Mouse (Mus musculus): ENCODE measurements around the gene Wnt1. TPM values are rescaled to one million over a fixed set of nuclear protein-coding genes. Genes with fewer than 3 reads are reported as not detected.

The Wnt1 gene
- polyA plus RNA-seq, 1 experiment from 2014 or later, result not detected

- no peaks in the 10 kb centered on the region for H3K36me3 ChIP-seq (ENCODE audit: control insufficient read depth, insufficient read depth, low read length)
- no peaks in the 10 kb centered on the region for H3K9me3 ChIP-seq (ENCODE audit: control insufficient read depth, low read length)
- 2% methylated on average over 36 of the region's 36 CpGs for WGBS
- H3K9ac ChIP-seq (ENCODE audit: low read length), result peak overlapping the region; percentile 59
- ATAC-seq (ENCODE audit: insufficient number of reproducible peaks, insufficient read depth, low FRiP score, low read depth), result no peak
- peaks cover 6 to 19% of the 10 kb centered on the region in 2 experiments; a peak in 3 of 4 replicates for H3K4me1 ChIP-seq (ENCODE audit: control insufficient read depth in 2 of 2, insufficient read depth in 2 of 2, low read length in 2 of 2)
- peak overlapping the region; percentile 74 for H3K4me2 ChIP-seq (ENCODE audit: low read length)
- peaks cover 68% of the 10 kb centered on the region for H3K27me3 ChIP-seq (ENCODE audit: control insufficient read depth, insufficient read depth, low read length)
- H3K4me3 ChIP-seq (ENCODE audit: control insufficient read depth in 1 of 2, insufficient read depth in 1 of 2, low read depth in 1 of 2, low read length in 2 of 2), result peak overlapping the region; percentile 38 to 43
- H3K27ac ChIP-seq (replicated peaks in 1 of 2; ENCODE audit: control insufficient read depth in 1 of 2, insufficient read depth in 1 of 2, low read depth in 2 of 2, low read length in 2 of 2), result no peak overlapping the region
Measured at GRCm38 (mm10) chr15:98772511-98773211, 17.0 kb upstream of the Wnt1 start.

GRCm38 (mm10) chr15:98774096-98774495 lies 15.6 kb upstream of the Wnt1 start:
- WGBS, result 19% methylated on average over 15 of the region's 15 CpGs
- no peak overlapping the region for H3K27ac ChIP-seq (replicated peaks in 1 of 2; ENCODE audit: control insufficient read depth in 1 of 2, insufficient read depth in 1 of 2, low read depth in 2 of 2, low read length in 2 of 2)
- no peak for ATAC-seq (ENCODE audit: insufficient number of reproducible peaks, insufficient read depth, low FRiP score, low read depth)
- no peak overlapping the region for H3K4me2 ChIP-seq (ENCODE audit: low read length)
- no peaks in the 10 kb centered on the region for H3K36me3 ChIP-seq (ENCODE audit: control insufficient read depth, insufficient read depth, low read length)
- no peaks in the 10 kb centered on the region for H3K9me3 ChIP-seq (ENCODE audit: control insufficient read depth, low read length)
- peaks cover 78% of the 10 kb centered on the region for H3K27me3 ChIP-seq (ENCODE audit: control insufficient read depth, insufficient read depth, low read length)
- H3K4me1 ChIP-seq (ENCODE audit: control insufficient read depth in 2 of 2, insufficient read depth in 2 of 2, low read length in 2 of 2), result peaks cover 9 to 34% of the 10 kb centered on the region in 2 experiments; a peak in 3 of 4 replicates
- no peak overlapping the region for H3K4me3 ChIP-seq (ENCODE audit: control insufficient read depth in 1 of 2, insufficient read depth in 1 of 2, low read depth in 1 of 2, low read length in 2 of 2)
- H3K9ac ChIP-seq (ENCODE audit: low read length), result no peak overlapping the region

- ATAC-seq (ENCODE audit: insufficient number of reproducible peaks, insufficient read depth, low FRiP score, low read depth), result no peak
- no peak overlapping the region for H3K9ac ChIP-seq (ENCODE audit: low read length)
- H3K4me2 ChIP-seq (ENCODE audit: low read length), result no peak overlapping the region
- no peaks in the 10 kb centered on the region for H3K36me3 ChIP-seq (ENCODE audit: control insufficient read depth, insufficient read depth, low read length)
- no peaks in the 10 kb centered on the region for H3K9me3 ChIP-seq (ENCODE audit: control insufficient read depth, low read length)
- no peak overlapping the region for H3K4me3 ChIP-seq (ENCODE audit: control insufficient read depth in 1 of 2, insufficient read depth in 1 of 2, low read depth in 1 of 2, low read length in 2 of 2)
- H3K4me1 ChIP-seq (ENCODE audit: control insufficient read depth in 2 of 2, insufficient read depth in 2 of 2, low read length in 2 of 2), result peaks cover 9 to 34% of the 10 kb centered on the region in 2 experiments; a peak in 3 of 4 replicates
- H3K27ac ChIP-seq (replicated peaks in 1 of 2; ENCODE audit: control insufficient read depth in 1 of 2, insufficient read depth in 1 of 2, low read depth in 2 of 2, low read length in 2 of 2), result no peak overlapping the region
- H3K27me3 ChIP-seq (ENCODE audit: control insufficient read depth, insufficient read depth, low read length), result peaks cover 92% of the 10 kb centered on the region
- 8% methylated on average over 5 of the region's 5 CpGs for whole genome bisulfite sequencing
Measured at GRCm38 (mm10) chr15:98775533-98775932, 14.1 kb upstream of the Wnt1 start.

- ATAC-seq (ENCODE audit: insufficient number of reproducible peaks, insufficient read depth, low FRiP score, low read depth), result no peak
- Histone ChIP-seq H3K9me3 (ENCODE audit: control insufficient read depth, low read length) (no peaks in the 10 kb centered on the region), H3K4me2 (ENCODE audit: low read length) (peak overlapping the region; percentile 52), H3K36me3 (ENCODE audit: control insufficient read depth, insufficient read depth, low read length) (no peaks in the 10 kb centered on the region), H3K4me3 (ENCODE audit: control insufficient read depth in 1 of 2, insufficient read depth in 1 of 2, low read depth in 1 of 2, low read length in 2 of 2) (peak overlapping the region; percentile 15 to 16), H3K9ac (ENCODE audit: low read length) (no peak overlapping the region; the same call in 1 of the 2 replicates), H3K27ac (replicated peaks in 1 of 2; ENCODE audit: control insufficient read depth in 1 of 2, insufficient read depth in 1 of 2, low read depth in 2 of 2, low read length in 2 of 2) (no peak overlapping the region), H3K27me3 (ENCODE audit: control insufficient read depth, insufficient read depth, low read length) (peaks cover 96% of the 10 kb centered on the region), H3K4me1 (ENCODE audit: control insufficient read depth in 2 of 2, insufficient read depth in 2 of 2, low read length in 2 of 2) (peaks cover 9 to 34% of the 10 kb centered on the region in 2 experiments; a peak in 3 of 4 replicates)
- WGBS, result 2% methylated on average over 57 of the region's 62 CpGs
Measured at GRCm38 (mm10) chr15:98776280-98777004, 13.2 kb upstream of the Wnt1 start.

GRCm38 (mm10) chr15:98777005-98777616 lies 12.5 kb upstream of the Wnt1 start:
- no peak overlapping the region for H3K9ac ChIP-seq (ENCODE audit: low read length)

GRCm38 (mm10) chr15:98777762-98778161 lies 11.9 kb upstream of the Wnt1 start, which contains the start of gene Wnt10b:
Wnt10b (minus strand) TSS chr15:98778150.
- ATAC-seq (ENCODE audit: insufficient number of reproducible peaks, insufficient read depth, low FRiP score, low read depth), result no peak

More at GRCm38 (mm10) chr15:98777005-98777616, 12.5 kb upstream of the Wnt1 start:
- Histone ChIP-seq H3K27me3 (ENCODE audit: control insufficient read depth, insufficient read depth, low read length) (peaks cover 99% of the 10 kb centered on the region), H3K36me3 (ENCODE audit: control insufficient read depth, insufficient read depth, low read length) (no peaks in the 10 kb centered on the region), H3K4me1 (ENCODE audit: control insufficient read depth in 2 of 2, insufficient read depth in 2 of 2, low read length in 2 of 2) (peaks cover 9 to 34% of the 10 kb centered on the region in 2 experiments; a peak in 3 of 4 replicates), H3K4me2 (ENCODE audit: low read length) (peak overlapping the region; percentile 52; the same call in 1 of the 2 replicates), H3K4me3 (ENCODE audit: control insufficient read depth in 1 of 2, insufficient read depth in 1 of 2, low read depth in 1 of 2, low read length in 2 of 2) (peak overlapping the region in 1 of 2 experiments; percentile 31; a peak in 2 of 4 replicates), H3K27ac (replicated peaks in 1 of 2; ENCODE audit: control insufficient read depth in 1 of 2, insufficient read depth in 1 of 2, low read depth in 2 of 2, low read length in 2 of 2) (no peak overlapping the region), H3K9me3 (ENCODE audit: control insufficient read depth, low read length) (no peaks in the 10 kb centered on the region)
- no peak for ATAC-seq (ENCODE audit: insufficient number of reproducible peaks, insufficient read depth, low FRiP score, low read depth)
- WGBS, result 4% methylated on average over 19 of the region's 19 CpGs

GRCm38 (mm10) chr15:98778191-98778770 lies 11.4 kb upstream of the Wnt1 start:
- H3K4me1 ChIP-seq (ENCODE audit: control insufficient read depth in 2 of 2, insufficient read depth in 2 of 2, low read length in 2 of 2), result peaks cover 5 to 29% of the 10 kb centered on the region in 2 experiments; a peak in 3 of 4 replicates
- H3K9ac ChIP-seq (ENCODE audit: low read length), result peak overlapping the region; percentile 34; the same call in 1 of the 2 replicates
- no peaks in the 10 kb centered on the region for H3K36me3 ChIP-seq (ENCODE audit: control insufficient read depth, insufficient read depth, low read length)
- WGBS, result under 1% methylated on average over 25 of the region's 25 CpGs
- ATAC-seq (ENCODE audit: insufficient number of reproducible peaks, insufficient read depth, low FRiP score, low read depth), result no peak
- H3K9me3 ChIP-seq (ENCODE audit: control insufficient read depth, low read length), result no peaks in the 10 kb centered on the region
- peak overlapping the region in 1 of 2 experiments; percentile 31; a peak in 3 of 4 replicates for H3K4me3 ChIP-seq (ENCODE audit: control insufficient read depth in 1 of 2, insufficient read depth in 1 of 2, low read depth in 1 of 2, low read length in 2 of 2)
- peak overlapping the region; percentile 57 for H3K4me2 ChIP-seq (ENCODE audit: low read length)
- H3K27me3 ChIP-seq (ENCODE audit: control insufficient read depth, insufficient read depth, low read length), result peaks cover 92% of the 10 kb centered on the region
- no peak overlapping the region for H3K27ac ChIP-seq (replicated peaks in 1 of 2; ENCODE audit: control insufficient read depth in 1 of 2, insufficient read depth in 1 of 2, low read depth in 2 of 2, low read length in 2 of 2)

More at GRCm38 (mm10) chr15:98777762-98778161, 11.9 kb upstream of the Wnt1 start, which contains the start of gene Wnt10b:
- peaks cover 5 to 29% of the 10 kb centered on the region in 2 experiments; a peak in 3 of 4 replicates for H3K4me1 ChIP-seq (ENCODE audit: control insufficient read depth in 2 of 2, insufficient read depth in 2 of 2, low read length in 2 of 2)
- peak within 1 kb of the TSS; percentile 57 for H3K4me2 ChIP-seq (ENCODE audit: low read length)
- WGBS, result under 1% methylated on average over 33 of the region's 33 CpGs
- H3K4me3 ChIP-seq (ENCODE audit: control insufficient read depth in 1 of 2, insufficient read depth in 1 of 2, low read depth in 1 of 2, low read length in 2 of 2), result peak within 1 kb of the TSS; percentile 23 to 31; a peak in 3 of 4 replicates
- H3K36me3 ChIP-seq (ENCODE audit: control insufficient read depth, insufficient read depth, low read length), result no peaks in the 10 kb centered on the region
- H3K27ac ChIP-seq (replicated peaks in 1 of 2; ENCODE audit: control insufficient read depth in 1 of 2, insufficient read depth in 1 of 2, low read depth in 2 of 2, low read length in 2 of 2), result no peak within 1 kb of the TSS
- H3K27me3 ChIP-seq (ENCODE audit: control insufficient read depth, insufficient read depth, low read length), result peaks cover 97% of the 10 kb centered on the region
- no peaks in the 10 kb centered on the region for H3K9me3 ChIP-seq (ENCODE audit: control insufficient read depth, low read length)
- H3K9ac ChIP-seq (ENCODE audit: low read length), result peak within 1 kb of the TSS; percentile 34; the same call in 1 of the 2 replicates
